Mouse (Mus musculus): ENCODE data around the gene Chchd5.

DNA sequence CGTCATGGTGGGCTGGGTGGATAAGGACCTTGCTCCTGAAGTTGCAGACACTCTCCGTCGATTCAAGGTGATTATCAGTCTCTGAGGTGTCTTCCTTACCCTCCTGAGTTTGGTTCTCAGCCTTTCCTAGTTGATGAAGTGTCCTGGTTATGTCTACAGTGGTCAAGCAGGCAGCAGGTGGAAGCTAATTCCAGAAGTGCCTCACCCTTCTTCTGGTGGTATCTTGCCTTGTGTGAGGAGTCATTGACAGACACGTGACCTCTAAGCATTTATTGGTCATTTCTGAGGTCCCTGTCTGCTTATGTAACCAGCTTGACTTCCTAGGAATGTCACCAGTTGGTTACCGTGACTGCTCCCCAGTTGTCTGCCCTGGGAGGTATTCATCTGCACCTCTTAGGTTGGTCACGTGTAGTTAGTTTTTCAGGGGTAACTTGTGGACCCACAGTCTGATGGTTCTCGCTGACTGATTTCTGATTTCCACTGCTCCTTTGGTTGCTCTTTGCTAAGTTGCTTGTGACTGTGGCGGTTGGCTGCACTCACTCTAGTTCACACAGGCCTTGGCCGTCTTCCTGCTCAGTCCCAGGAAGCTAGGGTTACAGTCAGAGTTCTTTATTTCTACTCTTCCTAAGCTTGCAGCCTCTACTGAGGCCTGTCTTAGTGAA lies 13.7 kb upstream of the Chchd5 start:
- TF ChIP-seq CTCF (IDR thresholded peaks at IDR 0.05; ENCODE audit: low read depth, low read length) (no peak), POLR2A (IDR thresholded peaks at IDR 0.05; ENCODE audit: extremely low read depth, insufficient read depth, low read length) (no peak)

Measured in liver, adult 2 months (tissue).